Mouse (Mus musculus) cerebellum, postnatal 25 days (tissue): ENCODE measurements at regions not wholly inside any gene's neighbourhood (a gene's known extent, or its start where the extent isn't known, plus 50 kb on each side); places are given as distances from the start of the nearest gene placed in this dataset.
"Not testable (repeated sequence)": the region's sequence is repeated elsewhere in the genome, so short reads cannot be mapped to it uniquely, and the experiment has no call there.

ENCODE experiments used
- DNase-seq, 2 experiments: peaks; one replicate each; pipeline ENCODE4 v3.0.0; 2021; ENCODE audit warnings: mixed read lengths in 2 of 2

DNA sequence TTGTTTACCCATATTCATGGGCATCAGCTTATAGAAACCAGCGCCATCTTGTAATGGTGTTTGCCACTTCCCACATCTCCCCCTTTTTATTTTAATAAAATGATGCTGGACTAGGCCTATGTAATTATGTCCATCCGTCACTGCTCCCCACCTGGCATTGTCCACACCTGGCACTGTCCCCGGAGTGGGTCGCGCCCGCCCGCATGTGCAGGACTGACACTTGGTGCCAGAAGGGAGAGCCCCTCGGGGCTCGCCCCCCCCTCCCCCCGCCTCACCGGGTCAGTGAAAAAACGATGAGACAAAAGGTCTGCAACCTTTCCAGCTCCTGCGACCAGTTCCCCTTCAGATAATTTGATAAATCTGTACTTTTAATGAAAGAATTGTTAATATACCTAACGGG lies 450.8 kb upstream of the Epha6 start:
- DNase-seq = not testable (repeated sequence)

DNA sequence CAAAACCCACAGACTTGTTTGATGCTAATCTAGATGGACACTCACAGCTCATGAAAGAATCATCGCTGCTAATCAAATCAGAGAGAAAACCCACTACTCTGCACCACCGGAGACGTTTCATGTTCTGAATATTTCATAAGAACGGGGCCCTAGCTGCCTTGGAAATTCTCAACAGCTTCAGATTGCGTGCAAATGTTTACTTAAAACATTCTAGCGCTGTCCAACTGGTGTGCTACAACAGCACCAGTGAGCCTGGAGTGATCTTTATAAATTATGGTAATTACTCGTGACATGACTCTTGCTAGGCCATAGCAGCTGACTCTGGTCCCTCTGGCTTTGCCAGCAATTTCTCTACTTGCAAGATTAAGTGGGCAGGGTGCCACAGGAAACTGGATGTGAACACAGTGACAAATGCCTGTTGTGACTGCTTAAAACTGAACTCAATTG lies 435.8 kb upstream of the Epha6 start:
- DNase-seq = peak; percentile 38 to 68
